Mouse (Mus musculus): ENCODE measurements at regions not wholly inside any gene's neighbourhood (a gene's known extent, or its start where the extent isn't known, plus 50 kb on each side); places are given as distances from the start of the nearest gene placed in this dataset.
"Not testable (repeated sequence)": the region's sequence is repeated elsewhere in the genome, so short reads cannot be mapped to it uniquely, and the experiment has no call there.

DNA sequence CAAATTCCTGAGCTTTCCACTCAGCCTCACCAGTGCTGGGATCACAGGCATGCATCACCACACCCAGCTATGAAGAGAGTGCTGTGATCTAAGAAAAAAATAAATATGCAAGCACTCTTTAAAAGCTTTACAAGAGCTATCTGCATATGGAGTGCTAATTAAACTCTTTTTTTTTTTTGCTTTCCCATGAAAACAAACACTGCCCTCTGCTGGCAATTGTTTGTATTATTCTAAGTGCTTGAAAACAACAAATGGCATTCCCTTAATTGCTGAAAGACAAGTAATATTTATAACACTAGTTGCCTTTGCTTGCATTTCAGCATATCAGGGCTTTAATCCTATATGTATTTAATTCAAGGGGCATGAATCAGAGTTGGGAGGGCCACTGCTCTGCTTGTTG lies 91.8 kb downstream of the 5730507C01Rik start:
- H3K9me3 ChIP-seq (replicated peaks); ATAC-seq (ENCODE audit: insufficient read depth); H3K4me1 ChIP-seq (replicated peaks); H3K4me3 ChIP-seq (replicated peaks); H3K27ac ChIP-seq (replicated peaks); H3K36me3 ChIP-seq (replicated peaks); H3K9ac ChIP-seq; H3K27me3 ChIP-seq; H3K4me2 ChIP-seq: not testable (repeated sequence)

DNA sequence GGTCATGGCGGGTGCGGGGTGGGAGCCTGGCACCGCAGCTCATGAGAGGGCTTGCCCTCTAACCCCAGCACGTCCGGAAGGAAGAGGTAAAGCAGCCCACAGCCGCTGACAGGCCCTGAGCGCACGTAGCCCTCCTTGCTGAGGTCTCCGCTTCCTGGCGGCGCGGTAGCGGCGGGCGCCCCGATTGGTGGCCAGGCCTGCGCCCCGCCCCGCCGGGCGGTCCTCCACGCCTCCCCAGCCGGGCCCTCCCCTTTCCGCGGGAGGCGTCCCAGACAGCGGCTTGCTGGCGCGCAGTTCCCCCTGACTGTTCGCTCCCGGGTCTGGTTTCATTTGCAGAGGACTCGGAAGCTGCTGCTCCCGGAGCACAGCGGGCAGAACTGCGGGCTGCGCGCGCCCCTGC lies 95.5 kb downstream of the 5730507C01Rik start:
- H3K27ac ChIP-seq (replicated peaks): 0 out of 2 replicates have a peak overlapping the region, but pooled peaks have one; percentile 29
- H3K27me3 ChIP-seq: no peaks in the 10 kb centered on the region
- ATAC-seq (ENCODE audit: insufficient read depth): peak; percentile 78
- H3K9ac ChIP-seq: peak overlapping the region; percentile 46; the same call in 1 of the 2 replicates
- WGBS (ENCODE audit: insufficient replicate concordance): under 1% methylated on average over 38 of the region's 38 CpGs
- peak overlapping the region; percentile 69 for H3K4me2 ChIP-seq
- no peaks in the 10 kb centered on the region for H3K9me3 ChIP-seq (replicated peaks)
- H3K36me3 ChIP-seq (replicated peaks): no peaks in the 10 kb centered on the region
- H3K4me3 ChIP-seq (replicated peaks): peak overlapping the region; percentile 63
- no peaks in the 10 kb centered on the region for H3K4me1 ChIP-seq (replicated peaks)

DNA sequence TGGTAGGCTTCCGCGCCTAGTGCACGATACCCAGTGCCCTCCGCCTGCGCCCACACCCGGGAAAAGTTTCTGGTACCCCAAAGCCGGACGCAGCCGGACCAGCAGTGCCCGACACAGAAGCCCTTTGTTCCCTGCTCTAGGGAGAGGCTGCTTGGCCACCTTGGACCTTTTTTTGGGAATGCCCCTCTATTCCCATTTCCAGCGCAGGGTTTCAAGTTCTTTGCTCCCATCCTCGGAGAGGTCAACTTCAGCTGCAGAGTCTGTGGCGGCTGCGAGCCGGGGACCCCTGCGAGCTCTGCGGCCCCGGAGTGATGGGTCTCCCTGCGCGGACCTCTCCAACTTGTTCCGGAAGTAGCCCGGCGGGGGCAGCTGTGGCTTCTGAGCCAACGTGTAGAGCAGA lies 96.3 kb downstream of the 5730507C01Rik start:
- H3K9me3 ChIP-seq (replicated peaks); ATAC-seq (ENCODE audit: insufficient read depth); H3K9ac ChIP-seq; H3K36me3 ChIP-seq (replicated peaks); H3K4me1 ChIP-seq (replicated peaks); H3K27ac ChIP-seq (replicated peaks); H3K27me3 ChIP-seq: not testable (repeated sequence)
- peak overlapping the region; percentile 69 for H3K4me2 ChIP-seq
- 1% methylated on average over 24 of the region's 24 CpGs for WGBS (ENCODE audit: insufficient replicate concordance)
- peak overlapping the region; percentile 63 for H3K4me3 ChIP-seq (replicated peaks)
